Comparison of ENCODE assay signal across 16 mouse cellular contexts in genomic region chr2:126304621-126305020, GRCm38 (mm10).
"Had no signal": no experiment of that assay in that cellular context is flagged by ENCODE, and none has a peak within 500 bp of the region (broad histone marks: within the 10 kb centered on the region; RNA-seq: fewer than 3 reads in every experiment).

No protein-coding gene starts in this region.

- H3K9ac ChIP-seq: limb, embryonic 13.5 days; liver, embryonic 14.5 days; neural tube, embryonic 15.5 days had no signal

- H3K4me3 ChIP-seq: layer of hippocampus, adult 2 months; limb, embryonic 13.5 days; midbrain, embryonic 10.5 days; myocyte; neural tube, embryonic 15.5 days had no signal

- H3K27ac ChIP-seq: kidney, postnatal 0 days; layer of hippocampus, adult 2 months; limb, embryonic 13.5 days; liver, embryonic 14.5 days; midbrain, embryonic 10.5 days; neural tube, embryonic 15.5 days had no signal

- H3K9me3 ChIP-seq: limb, embryonic 13.5 days; midbrain, embryonic 10.5 days; neural tube, embryonic 15.5 days had no signal

- H3K36me3 ChIP-seq: limb, embryonic 13.5 days; midbrain, embryonic 10.5 days; neural tube, embryonic 15.5 days had no signal

- H3K27me3 ChIP-seq: limb, embryonic 13.5 days; neural tube, embryonic 15.5 days had no signal

- H3K4me2 ChIP-seq: limb, embryonic 13.5 days; neural tube, embryonic 15.5 days had no signal

- DNase-seq: kidney, adult 9 months; kidney, postnatal 36 days; lung, adult 18-20 months; midbrain, embryonic 14.5 days; retina, postnatal 1 day; right cerebral cortex, postnatal 4 days; spleen, adult 18-20 months; thymus, adult 18-20 months; thymus, postnatal 14 days had no signal

- H3K4me1 ChIP-seq: midbrain, embryonic 10.5 days; neural tube, embryonic 15.5 days had no signal
